Mouse (Mus musculus) ES-E14 (cell line): ENCODE data around the gene Nudt1. TPM values are rescaled to one million over a fixed set of nuclear protein-coding genes. Genes with fewer than 3 reads are reported as not detected.

Experiments used
- DNase-seq: peaks from one replicate; pipeline ENCODE4 v3.0.0-alpha.2; 2013; ENCODE audit warnings: low read depth, low spot score
- H3K27ac ChIP-seq: 2 replicates; pipeline ENCODE4 v1.5.1; 2012; ENCODE audit warnings: low read depth, mild to moderate bottlenecking, low read length, moderate library complexity, mixed read lengths; ENCODE audit not compliant: poor library complexity, insufficient read depth, severe bottlenecking
- H3K36me3 ChIP-seq: 2 replicates; pipeline ENCODE4 v1.6.1; 2012; ENCODE audit warnings: mild to moderate bottlenecking, low read length, moderate library complexity, mixed read lengths; ENCODE audit not compliant: control insufficient read depth, poor library complexity, insufficient read depth, severe bottlenecking
- H3K4me1 ChIP-seq, 2 experiments: fragments of 150-350 bp in 1 of 2; sonication (generic) in 1 of 2; 2 replicates each; pipeline ENCODE4 v1.6.1; 2012; ENCODE audit warnings: low read length in 2 of 2, mild to moderate bottlenecking in 1 of 2, mixed read lengths in 1 of 2; ENCODE audit not compliant: control insufficient read depth in 2 of 2, insufficient read depth in 2 of 2, poor library complexity in 1 of 2
- H3K4me3 ChIP-seq, 2 experiments: fragments of 150-350 bp in 1 of 2; sonication (generic) in 1 of 2; 2 replicates each; pipeline ENCODE4 v1.5.1; 2012; ENCODE audit warnings: low read length in 2 of 2, low read depth in 1 of 2, mild to moderate bottlenecking in 1 of 2, mixed read lengths in 1 of 2; ENCODE audit not compliant: insufficient read depth in 1 of 2, poor library complexity in 1 of 2, severe bottlenecking in 1 of 2
- H3K9ac ChIP-seq: 2 replicates; pipeline ENCODE4 v1.6.1; 2012; ENCODE audit warnings: low read depth, mild to moderate bottlenecking, low read length, mixed read lengths; ENCODE audit not compliant: poor library complexity, insufficient read depth, severe bottlenecking
- H3K9me3 ChIP-seq: fragments of 150-350 bp; sonication (generic); 2 replicates; pipeline ENCODE4 v1.6.1; 2012; ENCODE audit warnings: low read depth, mild to moderate bottlenecking, low read length; ENCODE audit not compliant: control insufficient read depth, insufficient read depth
- CHD2 ChIP-seq: IDR thresholded peaks from 2 replicates; pipeline ENCODE4 v1.6.1; 2014; ENCODE audit warnings: mild to moderate bottlenecking, low read depth, low read length, inconsistent platforms
- HCFC1 ChIP-seq: IDR thresholded peaks from 2 replicates; pipeline ENCODE4 v1.6.1; 2012; ENCODE audit warnings: low read length, inconsistent platforms, borderline replicate concordance; ENCODE audit not compliant: insufficient read depth
- MAFK ChIP-seq: IDR thresholded peaks from 2 replicates; pipeline ENCODE4 v1.6.1; 2014; ENCODE audit warnings: mild to moderate bottlenecking, low read depth, low read length, inconsistent platforms; ENCODE audit not compliant: insufficient read depth
- ZC3H11A ChIP-seq: IDR thresholded peaks from 2 replicates; pipeline ENCODE4 v1.6.1; 2012; ENCODE audit warnings: low read depth, mild to moderate bottlenecking, inconsistent platforms, low read length, borderline replicate concordance
- ZNF384 ChIP-seq: IDR thresholded peaks from 2 replicates; pipeline ENCODE4 v1.6.1; 2012; ENCODE audit warnings: low read depth, low read length, inconsistent platforms
- in situ Hi-C, 2 experiments: fragments of 600-800 bp; cut with MboI; formaldehyde crosslinking; loops; one replicate each; pipeline ENCODE4 v1.15.1; 2025; ENCODE audit warnings: low sequenced_read_pairs in 2 of 2, inconsistent platforms in 1 of 2; ENCODE audit not compliant: unreplicated experiment in 2 of 2
- total RNA-seq: library from RNA; depleted of rRNA; stranded (reverse); fragments of 300-350 nt; gene quantifications from 2 replicates; pipeline ENCODE4 v1.2.3, GENCODE M21; 2012

The Nudt1 gene
- total RNA-seq, 1 experiment = 67.7 TPM

GRCm38 (mm10) chr5:140375249-140375829 is 53.9 kb downstream of the Nudt1 start:
- in situ Hi-C loops = no loop called here
- TF ChIP-seq MAFK (no peak), CHD2 (no peak), HCFC1 (no peak), ZC3H11A (no peak), ZNF384 (no peak)
- H3K4me1 ChIP-seq = peaks cover 0 to 14% of the 10 kb centered on the region in 2 experiments; a peak in 2 of 4 replicates
- DNase-seq = no peak
- no peaks in the 10 kb centered on the region for H3K36me3 ChIP-seq
- H3K9ac ChIP-seq = no peak overlapping the region
- no peak overlapping the region for H3K27ac ChIP-seq
- no peak overlapping the region for H3K4me3 ChIP-seq
- H3K9me3 ChIP-seq = no peaks in the 10 kb centered on the region

- no peak for DNase-seq
- no peak for TF ChIP-seq CHD2
- no peak for TF ChIP-seq ZNF384
- no peak for TF ChIP-seq HCFC1
- TF ChIP-seq ZC3H11A = no peak
- TF ChIP-seq MAFK = no peak
- H3K36me3 ChIP-seq = no peaks in the 10 kb centered on the region
- no peak overlapping the region for H3K9ac ChIP-seq
- no peaks in the 10 kb centered on the region for H3K9me3 ChIP-seq
- no peak overlapping the region for H3K4me3 ChIP-seq
- in situ Hi-C loops = no loop called here
- H3K27ac ChIP-seq = no peak overlapping the region
- H3K4me1 ChIP-seq = peaks cover 0 to 11% of the 10 kb centered on the region in 2 experiments; a peak in 1 of 4 replicates
Measured at GRCm38 (mm10) chr5:140378121-140378853, 56.8 kb downstream of the Nudt1 start.

DNA sequence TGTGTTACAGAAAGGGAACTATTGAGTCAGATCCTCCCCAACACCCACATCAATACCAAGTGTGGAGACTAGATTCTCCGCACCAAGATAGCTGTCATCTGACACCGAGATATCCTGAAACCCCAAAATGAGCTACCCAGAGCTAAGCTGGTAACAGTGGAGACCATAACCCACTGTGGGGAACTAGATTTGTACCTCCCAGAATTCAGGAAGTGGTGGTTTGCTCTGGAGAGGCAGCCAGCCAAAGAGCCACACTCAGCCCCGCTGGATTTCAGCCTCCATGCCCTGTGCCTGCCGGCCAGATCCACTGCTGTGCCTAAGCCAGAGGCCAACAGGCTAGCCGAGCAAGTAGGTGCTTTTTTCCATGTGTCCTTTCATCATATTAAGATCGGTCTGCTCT is 57.8 kb downstream of the Nudt1 start:
- Histone ChIP-seq H3K9ac (0 out of 2 replicates have a peak overlapping the region, but pooled peaks have one; percentile 30), H3K27ac (no peak overlapping the region), H3K36me3 (no peaks in the 10 kb centered on the region), H3K4me3 (no peak overlapping the region), H3K4me1 (peaks cover 0 to 16% of the 10 kb centered on the region in 2 experiments; a peak in 2 of 4 replicates), H3K9me3 (no peaks in the 10 kb centered on the region)
- in situ Hi-C loops = no loop called here
- TF ChIP-seq ZC3H11A (no peak), ZNF384 (no peak), HCFC1 (no peak), MAFK (no peak), CHD2 (no peak)
- DNase-seq = no peak

DNA sequence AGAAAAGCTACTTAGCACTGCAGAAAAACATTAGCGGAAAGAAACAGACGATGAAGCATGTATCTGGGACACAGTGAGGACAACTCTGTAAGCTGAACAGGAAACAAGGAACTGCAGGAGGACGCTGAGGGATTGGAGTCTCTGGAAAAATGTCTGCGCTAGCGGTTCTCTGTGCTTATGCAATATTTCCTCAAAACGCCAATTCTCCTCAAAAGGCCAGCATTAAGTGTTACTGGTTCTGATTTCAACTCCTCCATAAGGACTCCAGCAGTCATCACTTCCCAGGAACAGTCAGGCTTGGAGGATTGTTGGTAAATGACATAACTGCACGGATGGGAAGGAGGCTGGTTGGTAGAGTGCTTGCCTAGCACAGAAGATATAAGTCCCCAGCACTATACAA is 59.7 kb downstream of the Nudt1 start:
- no peak overlapping the region for H3K27ac ChIP-seq
- DNase-seq = no peak
- TF ChIP-seq MAFK (no peak), ZNF384 (no peak), ZC3H11A (no peak), CHD2 (no peak), HCFC1 (no peak)
- peaks cover 0 to 16% of the 10 kb centered on the region in 2 experiments; a peak in 2 of 4 replicates for H3K4me1 ChIP-seq
- H3K9me3 ChIP-seq = no peaks in the 10 kb centered on the region
- no peak overlapping the region for H3K4me3 ChIP-seq
- no peak overlapping the region for H3K9ac ChIP-seq
- no peaks in the 10 kb centered on the region for H3K36me3 ChIP-seq
- in situ Hi-C loops = no loop called here
